Mouse (Mus musculus): ENCODE measurements around the gene Asprv1.

DNA sequence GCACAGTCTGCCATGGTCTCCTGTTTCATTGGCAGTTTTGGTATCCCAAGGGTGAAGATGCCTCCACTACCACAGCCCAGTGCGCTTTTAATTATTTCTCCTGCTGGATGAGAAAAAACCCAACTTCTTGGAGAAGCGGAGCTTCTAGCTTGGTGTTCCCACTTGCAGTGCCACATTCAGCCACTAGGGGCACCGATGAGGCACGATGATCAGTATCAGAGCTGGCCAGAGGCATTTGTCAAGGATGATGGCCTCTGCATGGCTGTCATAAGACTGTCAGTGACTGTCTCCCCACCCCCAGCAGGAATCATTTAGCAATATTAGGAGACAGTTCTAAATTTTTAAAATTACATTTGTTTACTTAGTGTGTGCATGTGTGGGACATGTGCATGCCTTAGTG is 28.8 kb upstream of the Asprv1 start:
- peak; percentile 91 for TF ChIP-seq CTCF (IDR thresholded peaks at IDR 0.05; ENCODE audit: borderline replicate concordance, extremely low read depth, insufficient read depth, insufficient read length)
- TF ChIP-seq POLR2A (IDR thresholded peaks at IDR 0.05; ENCODE audit: borderline replicate concordance, extremely low read depth, insufficient read depth, insufficient read length, poor library complexity, severe bottlenecking): no peak
